In the genomic region with DNA sequence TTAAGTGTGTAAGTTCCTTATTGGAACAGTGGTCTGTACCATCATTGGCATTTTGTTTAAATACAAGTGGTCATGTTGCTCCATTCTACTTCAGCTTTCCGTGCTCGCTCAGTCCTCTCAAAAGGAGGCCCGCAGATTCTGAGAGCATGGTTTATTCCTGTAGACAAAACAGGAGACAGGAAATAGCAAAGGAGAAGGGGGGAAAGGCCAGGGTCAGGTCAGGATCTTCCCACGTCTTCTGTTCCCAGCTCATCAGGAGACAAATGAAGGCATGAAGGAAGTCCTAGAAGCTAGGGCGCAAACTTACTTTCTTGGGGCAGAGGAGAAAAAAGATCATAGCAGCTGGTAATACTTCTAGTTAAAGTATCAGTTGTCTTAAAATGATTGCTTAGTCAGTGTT, we compare ENCODE assay signal across 10 mouse cellular contexts. TPM values are rescaled to one million over a fixed set of nuclear protein-coding genes. Genes with fewer than 3 reads are reported as not detected.
A peak's percentile ranks its signal among the peaks of the same experiment; 100 is the strongest.
DNase-seq lines count a peak whose midpoint lies in the region; ATAC-seq and TF ChIP-seq lines count a peak whose summit lies in the region.
"Had no signal": no experiment of that assay in that cellular context is flagged by ENCODE, and none has a peak within 500 bp of the region (broad histone marks: within the 10 kb centered on the region; RNA-seq: fewer than 3 reads in every experiment).

No protein-coding gene starts in this region.

- H3K4me1 ChIP-seq in lung, embryonic 15.5 days: peaks cover 7% of the 10 kb centered on the region; the same call in 1 of the 2 replicates
- H3K4me1 ChIP-seq in lung, adult 2 months (ENCODE audit: control insufficient read depth, insufficient read depth, low read length): no peaks in the 10 kb centered on the region
- H3K4me1 ChIP-seq in kidney, postnatal 0 days (replicated peaks; ENCODE audit: insufficient read depth, low read length): peaks cover 7% of the 10 kb centered on the region; the same call in 1 of the 2 replicates
- peaks cover 3% of the 10 kb centered on the region; the same call in 1 of the 2 replicates for H3K4me1 ChIP-seq in cerebellum, adult 2 months (ENCODE audit: control insufficient read depth, insufficient read depth, low read length)
- H3K4me1 ChIP-seq in hindbrain, postnatal 0 days (ENCODE audit: insufficient read depth, low read length): no peaks in the 10 kb centered on the region

- no peaks in the 10 kb centered on the region for H3K9me3 ChIP-seq in lung, embryonic 15.5 days
- no peaks in the 10 kb centered on the region for H3K9me3 ChIP-seq in kidney, postnatal 0 days (replicated peaks; ENCODE audit: low read length)
- no peaks in the 10 kb centered on the region for H3K9me3 ChIP-seq in hindbrain, postnatal 0 days (ENCODE audit: low read length)
- H3K9me3 ChIP-seq: heart, embryonic 15.5 days had no signal

- no peak for TF ChIP-seq CTCF in lung, adult 2 months (IDR thresholded peaks at IDR 0.05; ENCODE audit: insufficient read depth, low read length)
- TF ChIP-seq CTCF in kidney, postnatal 0 days (IDR thresholded peaks at IDR 0.05; ENCODE audit: low read depth): no peak
- no peak for TF ChIP-seq CTCF in cerebellum, adult 2 months (IDR thresholded peaks at IDR 0.05; ENCODE audit: borderline replicate concordance, insufficient read depth, low read depth, low read length)
- TF ChIP-seq CTCF in hindbrain, postnatal 0 days (IDR thresholded peaks at IDR 0.05; ENCODE audit: low read depth): no peak

- no peak overlapping the region for H3K4me3 ChIP-seq in lung, embryonic 15.5 days
- H3K4me3 ChIP-seq in lung, adult 2 months (replicated peaks; ENCODE audit: extremely low read depth, low read depth, low read length): no peak overlapping the region
- H3K4me3 ChIP-seq in kidney, postnatal 0 days (replicated peaks; ENCODE audit: low read depth, low read length): no peak overlapping the region
- H3K4me3 ChIP-seq in cerebellum, adult 2 months (replicated peaks; ENCODE audit: insufficient read depth, low read depth, low read length): no peak overlapping the region
- H3K4me3 ChIP-seq in hindbrain, postnatal 0 days (ENCODE audit: low read length): no peak overlapping the region
- H3K4me3 ChIP-seq: heart, embryonic 15.5 days had no signal

- no peak overlapping the region for H3K4me2 ChIP-seq in lung, embryonic 15.5 days
- H3K4me2 ChIP-seq in kidney, postnatal 0 days (ENCODE audit: low read length): no peak overlapping the region
- no peak overlapping the region for H3K4me2 ChIP-seq in hindbrain, postnatal 0 days (ENCODE audit: low read depth, low read length)
- H3K4me2 ChIP-seq: heart, embryonic 15.5 days had no signal

- TF ChIP-seq POLR2A in lung, adult 2 months (IDR thresholded peaks at IDR 0.05; ENCODE audit: borderline replicate concordance, extremely low read depth, low read depth, low read length): no peak
- TF ChIP-seq POLR2A in cerebellum, adult 2 months (IDR thresholded peaks at IDR 0.05; ENCODE audit: borderline replicate concordance, insufficient read depth, low read length): no peak

- H3K36me3 ChIP-seq in lung, embryonic 15.5 days: no peaks in the 10 kb centered on the region
- no peaks in the 10 kb centered on the region for H3K36me3 ChIP-seq in kidney, postnatal 0 days (ENCODE audit: insufficient read depth, low read length)
- no peaks in the 10 kb centered on the region for H3K36me3 ChIP-seq in hindbrain, postnatal 0 days (ENCODE audit: insufficient read depth, low read length)
- H3K36me3 ChIP-seq: heart, embryonic 15.5 days had no signal

- peak; percentile 42 for DNase-seq in embryo, embryonic 10.5 days (ENCODE audit: low spot score)
- DNase-seq in embryo, embryonic 9.5 days (ENCODE audit: extremely low spot score): no peak
- no peak for DNase-seq in lung, adult 2 months
- DNase-seq in kidney, postnatal 0 days (ENCODE audit: low spot score): peak; percentile 61
- no peak for DNase-seq in cerebellum, adult 2 months
- DNase-seq in hindbrain, postnatal 0 days (ENCODE audit: low spot score): no peak
- no peak for DNase-seq in cerebellum, postnatal 4 days (ENCODE audit: low spot score in 2 of 2)
- DNase-seq: cerebellum, postnatal 25 days had no signal

- 36% methylated on average over 5 of the region's 5 CpGs for WGBS in lung, embryonic 15.5 days
- 43% methylated on average over 5 of the region's 5 CpGs for WGBS in lung, adult 2 months
- WGBS in kidney, postnatal 0 days: 43% methylated on average over 5 of the region's 5 CpGs
- WGBS in cerebellum, adult 2 months: 97% methylated on average over 5 of the region's 5 CpGs
- WGBS in hindbrain, postnatal 0 days: 73% methylated on average over 5 of the region's 5 CpGs

- H3K27me3 ChIP-seq in lung, embryonic 15.5 days: no peaks in the 10 kb centered on the region
- no peaks in the 10 kb centered on the region for H3K27me3 ChIP-seq in kidney, postnatal 0 days (ENCODE audit: insufficient read depth, low read length)
- no peaks in the 10 kb centered on the region for H3K27me3 ChIP-seq in cerebellum, adult 2 months (ENCODE audit: control insufficient read depth, insufficient read depth, low read length)
- no peaks in the 10 kb centered on the region for H3K27me3 ChIP-seq in hindbrain, postnatal 0 days (ENCODE audit: insufficient read depth, low read length)
- H3K27me3 ChIP-seq: heart, embryonic 15.5 days had no signal

- no peak overlapping the region for H3K9ac ChIP-seq in lung, embryonic 15.5 days
- H3K9ac ChIP-seq in kidney, postnatal 0 days (ENCODE audit: low read depth, low read length): no peak overlapping the region
- no peak overlapping the region for H3K9ac ChIP-seq in hindbrain, postnatal 0 days (replicated peaks; ENCODE audit: low read length)
- H3K9ac ChIP-seq: heart, embryonic 15.5 days had no signal

- H3K27ac ChIP-seq in lung, embryonic 15.5 days: peak overlapping the region; percentile 21; the same call in 1 of the 2 replicates
- H3K27ac ChIP-seq in kidney, postnatal 0 days: no peak overlapping the region
- H3K27ac ChIP-seq in cerebellum, adult 2 months (ENCODE audit: insufficient read depth, low read length): no peak overlapping the region
- no peak overlapping the region for H3K27ac ChIP-seq in hindbrain, postnatal 0 days
- H3K27ac ChIP-seq: heart, embryonic 15.5 days had no signal

- no peak for ATAC-seq in lung, embryonic 15.5 days (ENCODE audit: borderline replicate concordance, extremely low read depth, low FRiP score, low TSS enrichment)
- ATAC-seq in kidney, postnatal 0 days (replicated peaks; ENCODE audit: low FRiP score, low read depth): no peak
- ATAC-seq in hindbrain, postnatal 0 days: no peak

RNA-seq across cellular contexts. Expression of gene Tbc1d1, which starts 56.1 kb away (rescaled TPM):
- 39.8 and 40.4 TPM in 2 replicates for polyA plus RNA-seq in lung, embryonic 15.5 days (2015; fragmentation: Nextera tagmentation; extraction: Ambion mirVana)
- polyA plus RNA-seq in lung, adult 2 months (2012; rRNA removed): 12.1 and 18.5 TPM in 2 replicates
- 26.2 and 29.8 TPM in 2 replicates for polyA plus RNA-seq in kidney, postnatal 0 days (2015; fragmentation: Nextera tagmentation; extraction: Ambion mirVana)
- polyA plus RNA-seq in cerebellum, adult 2 months (2012; rRNA removed): 17.3 and 17.7 TPM in 2 replicates
- total RNA-seq in hindbrain, postnatal 0 days (2014; rRNA removed): 17.3 and 19.2 TPM in 2 replicates
- 7.2 and 8.6 TPM in 2 replicates for polyA plus RNA-seq in hindbrain, postnatal 0 days (2015; fragmentation: Nextera tagmentation; extraction: Ambion mirVana)

Comparison
In these comparisons a context has a peak if more than half of its experiments do, and no peak if none do; other contexts are left out.
1. DNase-seq: peak in embryo, embryonic 10.5 days (single experiment) and kidney, postnatal 0 days (single experiment); none in embryo, embryonic 9.5 days (single experiment), lung, adult 2 months (single experiment), cerebellum, adult 2 months (0 of 2), hindbrain, postnatal 0 days (single experiment) and cerebellum, postnatal 4 days (0 of 2).